Mouse (Mus musculus): Measurements from ENCODE around the gene Wfikkn1.

The Wfikkn1 gene

DNA sequence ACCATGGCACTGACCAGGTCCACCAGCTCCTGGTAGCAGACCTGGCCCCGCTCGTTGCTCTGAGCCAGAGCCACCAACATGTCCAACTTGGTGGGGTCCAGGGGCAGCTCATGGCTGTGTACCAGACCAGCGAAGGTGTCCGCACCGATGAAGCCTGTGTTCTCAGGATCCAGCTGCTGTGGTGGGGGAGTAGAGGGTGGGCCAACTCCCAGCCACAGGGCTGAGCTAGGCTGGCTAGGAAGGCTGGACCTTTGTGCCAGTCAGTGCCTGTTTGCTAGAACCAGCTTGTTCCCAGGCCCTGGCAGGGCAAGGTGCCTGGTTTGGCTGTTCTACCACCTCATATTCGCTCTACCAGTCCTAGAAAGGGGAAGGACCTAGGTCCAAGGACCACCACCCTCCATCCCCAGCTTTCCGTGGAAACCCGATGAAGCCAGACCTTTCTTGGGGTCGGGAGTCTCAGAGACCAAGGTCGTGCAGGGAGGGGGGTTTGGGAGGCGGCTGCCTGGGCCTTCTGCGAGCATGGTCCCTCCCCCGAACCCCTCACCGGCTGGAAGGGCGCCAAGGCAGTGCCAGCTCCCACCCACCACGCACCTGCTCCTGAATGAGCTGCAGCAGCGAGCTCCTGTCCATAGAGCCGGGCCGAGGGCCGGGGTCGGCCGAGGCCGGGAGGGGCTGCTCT lies 44.1 kb downstream of the Wfikkn1 start:
- no peak for DNase-seq

DNA sequence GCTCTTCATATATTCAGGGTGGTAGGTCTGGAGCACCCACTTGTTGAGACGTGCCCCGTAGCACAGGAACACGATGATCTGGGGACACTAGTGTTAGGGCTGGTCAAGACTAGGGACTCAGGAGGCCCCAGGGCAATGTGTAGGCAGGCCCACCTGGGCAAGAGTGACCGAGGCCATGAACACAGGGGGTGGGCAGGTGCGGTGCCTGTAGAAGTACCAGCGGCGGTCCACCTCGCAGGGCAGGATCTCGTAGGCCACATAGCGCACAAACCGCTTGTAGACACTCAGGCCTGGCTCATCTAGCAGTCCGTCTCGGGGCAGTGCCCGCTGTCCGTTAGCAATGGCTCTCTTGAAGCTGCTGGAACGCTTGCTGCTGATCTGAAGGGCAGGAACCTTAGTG lies 44.8 kb downstream of the Wfikkn1 start:
- no peak for DNase-seq

DNA sequence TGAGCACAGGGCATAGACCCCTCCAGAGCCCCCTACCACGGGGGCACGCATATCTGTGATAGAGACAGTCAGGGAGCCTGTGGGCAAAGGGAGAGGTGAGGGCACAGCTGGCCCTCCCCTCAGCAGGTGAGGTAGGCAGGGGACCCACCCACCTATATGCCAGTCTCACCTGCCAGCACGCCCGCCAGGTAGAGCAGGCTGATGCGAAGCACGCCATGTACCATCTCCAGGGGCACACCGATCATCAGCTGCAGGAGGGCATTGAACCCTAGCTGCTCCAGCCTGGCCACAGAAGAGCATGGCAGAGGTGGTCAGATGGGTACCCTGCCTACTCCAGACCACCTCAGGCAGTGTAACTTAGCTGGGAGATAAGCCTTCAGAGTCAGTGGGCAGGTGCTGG lies 45.4 kb downstream of the Wfikkn1 start:
- DNase-seq: no peak

DNA sequence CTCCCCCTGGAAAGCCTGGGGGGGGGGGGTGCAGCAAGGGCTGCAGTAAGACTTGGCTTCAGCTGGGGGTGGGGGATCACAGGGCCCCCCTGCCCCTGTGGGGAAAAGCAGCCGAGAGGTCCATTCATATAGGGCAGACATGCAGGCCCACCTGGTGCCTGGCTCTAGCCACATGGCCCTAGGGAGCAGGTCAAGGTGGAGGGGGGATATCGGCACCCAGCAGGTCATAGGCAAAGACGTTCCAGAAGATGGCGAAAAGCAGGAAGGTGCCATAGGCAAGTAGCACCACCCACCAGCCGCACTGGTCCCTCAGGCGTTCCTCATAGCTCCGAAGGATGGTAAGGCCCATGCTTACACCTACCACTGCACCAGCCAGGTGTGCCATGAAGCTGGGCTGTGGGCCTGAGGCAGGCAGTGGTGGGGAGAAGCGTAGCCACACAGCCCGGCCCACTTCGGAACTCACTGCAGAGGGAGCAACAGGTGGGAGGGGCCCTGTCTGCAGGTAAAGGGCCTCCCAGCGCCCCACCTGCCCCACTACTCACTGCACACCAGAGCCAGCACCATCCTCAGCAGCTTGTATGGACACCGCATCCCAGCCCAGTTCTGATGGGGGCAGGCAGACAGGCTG lies 45.9 kb downstream of the Wfikkn1 start:
- no peak for DNase-seq

DNA sequence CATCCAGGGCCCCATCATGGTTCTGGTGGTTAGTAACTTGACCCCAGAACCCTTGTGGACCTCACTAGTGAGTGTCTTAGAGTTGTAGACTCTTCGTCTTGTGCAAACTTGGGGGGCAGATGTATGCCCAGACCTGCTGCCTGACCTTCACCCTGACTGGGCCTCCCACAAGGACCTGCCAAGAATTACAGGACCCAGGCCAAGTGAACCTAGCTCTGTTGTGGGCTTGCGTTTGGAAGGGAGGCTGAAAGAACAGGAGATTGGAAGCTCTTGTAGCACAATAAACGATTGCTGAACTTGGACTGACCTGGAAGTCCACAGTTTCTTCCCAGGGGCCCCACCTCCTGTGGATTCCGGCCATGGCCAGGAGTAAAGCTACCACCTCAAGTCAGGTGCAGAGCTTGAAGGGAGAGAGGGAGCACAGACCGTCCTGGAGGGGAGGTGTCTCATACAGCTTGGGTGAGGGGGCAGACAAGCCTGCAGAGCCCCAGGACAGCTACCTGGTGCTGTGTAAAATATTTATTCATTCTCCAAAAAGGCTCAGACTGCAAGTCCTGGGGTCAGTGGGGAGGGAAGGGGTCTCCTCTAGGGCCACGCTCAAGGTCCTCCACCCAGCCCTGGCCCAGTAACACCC lies 46.6 kb downstream of the Wfikkn1 start:
- peak in 1 of 2 experiments; percentile 53 for DNase-seq

DNA sequence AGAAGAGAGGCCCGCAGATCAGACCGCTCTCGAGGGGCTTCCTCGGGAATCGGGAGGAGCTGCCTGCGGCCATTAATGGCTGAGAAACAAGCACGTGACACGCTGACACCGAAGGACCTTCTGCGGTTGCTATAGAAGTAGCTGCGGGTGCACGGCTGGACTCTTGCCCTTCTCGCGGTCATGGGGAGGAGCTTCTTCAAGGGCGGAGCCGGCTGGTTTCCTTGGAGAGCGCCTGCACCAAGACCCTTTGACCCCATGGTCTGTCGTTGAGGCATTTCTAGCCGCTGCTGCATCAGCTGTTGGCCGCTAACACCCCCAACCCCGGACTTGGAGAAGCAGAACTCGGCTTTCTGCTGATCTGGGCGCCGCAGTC lies 47.4 kb downstream of the Wfikkn1 start, which contains the start of gene Stub1:
Stub1 (minus strand) TSS at position 114 of the 373 bp plus-strand sequence.
- peak; percentile 94 to 95 for DNase-seq

DNA sequence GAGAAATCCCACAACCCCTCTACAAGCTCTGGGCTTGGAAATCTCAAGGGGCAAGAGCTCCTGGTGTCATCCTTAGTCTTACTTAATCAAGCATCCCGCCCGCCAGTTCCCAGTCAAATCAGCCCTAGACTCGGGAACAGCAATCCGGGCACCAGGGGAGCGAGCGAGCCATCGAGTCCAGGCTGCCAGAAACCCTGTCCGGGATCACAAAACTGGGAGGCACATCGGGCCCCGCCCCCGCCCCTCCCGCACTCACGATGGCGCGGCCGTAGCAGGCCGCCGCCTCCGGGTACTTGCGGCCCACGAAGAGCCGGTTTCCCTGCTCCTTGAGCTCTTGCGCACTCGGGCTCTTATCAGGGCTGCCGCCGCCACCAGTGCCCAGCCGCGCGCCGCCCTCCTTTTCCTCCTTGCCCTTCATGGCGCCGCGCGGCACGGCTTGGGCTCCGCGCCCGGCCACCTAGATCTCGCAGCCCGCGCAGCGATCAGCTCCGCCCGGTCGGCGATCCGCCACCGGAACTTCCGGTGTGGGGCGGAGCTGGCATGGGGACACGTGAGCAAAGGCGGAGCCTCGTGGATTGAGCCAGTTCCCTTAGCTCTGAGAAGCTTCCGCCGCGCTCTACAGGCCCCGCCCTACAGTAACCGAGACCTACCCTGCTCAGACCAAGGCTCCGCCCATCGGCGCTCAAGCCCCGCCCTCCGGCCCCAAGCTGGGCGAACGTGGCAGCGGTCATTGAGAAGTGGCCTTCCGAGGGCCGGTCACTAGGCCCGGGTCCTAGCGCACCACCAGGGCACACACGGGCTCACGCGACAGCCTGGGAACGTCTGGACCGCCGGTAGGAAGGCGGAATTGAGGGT lies 48.0 kb downstream of the Wfikkn1 start:
- DNase-seq: peak; percentile 99 to 100

DNA sequence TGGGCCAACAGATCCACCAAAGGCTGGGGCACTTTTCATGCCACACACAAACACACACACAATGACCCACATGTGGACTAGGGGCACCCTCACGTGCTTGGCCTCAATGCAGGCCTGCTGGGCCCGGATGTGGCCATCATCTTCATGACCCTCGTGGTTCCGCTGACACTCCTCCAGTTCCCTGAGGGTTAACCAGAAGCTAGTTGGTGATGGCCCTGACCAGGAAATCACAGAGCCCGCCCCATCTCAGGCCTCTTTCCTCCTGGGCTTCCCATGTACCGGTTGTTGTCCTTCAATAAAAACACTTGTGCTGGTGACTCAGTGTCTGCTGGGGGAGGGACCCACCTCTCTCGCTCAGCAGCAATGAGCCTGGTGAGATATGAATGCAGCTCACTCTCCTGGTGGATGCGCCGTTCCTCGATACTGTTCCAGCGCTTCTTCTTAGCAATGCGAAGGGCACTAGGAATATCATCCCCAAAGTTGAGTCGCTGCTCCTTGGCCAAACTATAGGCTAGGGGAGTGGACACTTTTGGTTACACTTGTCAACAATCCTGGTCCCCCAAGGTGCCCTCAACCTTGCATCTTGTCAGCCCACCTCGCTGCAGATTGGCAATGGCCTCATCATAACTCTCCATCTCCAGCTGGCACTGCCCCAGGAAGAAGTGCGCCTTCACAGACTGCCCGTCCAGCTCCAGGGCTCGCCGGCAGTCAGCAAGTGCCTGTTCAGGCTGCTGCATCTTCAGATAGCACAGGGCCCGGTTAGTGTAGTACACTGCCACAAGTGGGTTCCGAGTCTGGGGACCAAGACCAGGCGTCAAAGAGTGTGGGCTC lies 49.0 kb downstream of the Wfikkn1 start:
- DNase-seq: no peak

DNA sequence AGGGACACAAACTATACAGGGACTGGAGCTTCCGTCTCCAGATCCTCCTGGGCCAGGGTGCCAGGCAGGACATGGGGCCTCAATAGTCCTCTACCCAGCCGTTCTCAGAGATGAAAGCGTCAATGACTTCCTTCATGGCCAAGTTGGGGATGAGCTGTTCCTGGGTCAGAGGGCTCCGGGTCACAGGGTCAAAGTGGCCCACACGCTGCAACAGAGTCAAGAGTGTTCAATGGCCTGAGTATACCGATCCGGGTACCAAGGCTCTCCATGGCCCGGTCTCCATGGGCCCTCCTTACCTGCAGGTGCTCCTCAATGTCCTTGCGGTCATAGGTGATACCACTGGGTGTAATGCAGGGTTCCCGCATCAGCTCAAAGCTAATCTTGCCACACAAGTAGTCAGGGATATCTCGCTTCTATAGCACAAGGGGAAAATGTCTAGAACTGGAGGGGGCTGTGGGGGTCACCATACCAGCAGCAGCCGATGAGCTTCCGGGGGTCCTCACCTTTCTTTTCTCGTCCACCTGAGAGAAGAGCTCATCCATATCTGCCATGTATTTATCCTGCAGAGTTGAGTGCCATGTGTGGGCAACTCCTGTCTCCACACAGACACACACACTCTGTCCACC lies 49.7 kb downstream of the Wfikkn1 start:
- no peak for DNase-seq

DNA sequence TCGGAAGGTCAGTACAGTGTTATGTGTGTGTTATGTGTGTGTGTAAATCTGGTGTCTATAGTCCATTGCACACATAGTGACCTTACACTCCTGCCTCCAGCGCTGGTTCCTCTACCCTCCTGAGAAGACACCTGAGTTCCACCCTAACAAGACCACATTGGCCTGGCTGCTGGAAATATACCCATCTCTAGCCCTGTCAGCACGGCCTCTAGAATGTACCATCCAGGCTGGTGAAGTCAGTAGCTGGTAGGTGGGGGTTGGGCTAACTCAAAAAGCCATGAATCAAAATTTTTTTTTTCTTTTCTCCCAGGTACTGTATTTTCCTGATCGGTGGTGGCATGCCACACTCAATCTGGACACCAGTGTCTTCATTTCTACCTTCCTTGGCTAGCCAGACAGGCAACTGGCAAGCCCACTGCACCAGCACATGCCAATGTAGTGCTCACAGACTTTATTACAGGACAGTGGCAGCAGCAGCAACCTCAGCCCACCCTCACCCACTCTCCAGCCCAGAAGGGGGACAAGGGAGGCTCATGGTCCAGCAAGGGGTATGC lies 50.4 kb downstream of the Wfikkn1 start:
- no peak for DNase-seq

DNA sequence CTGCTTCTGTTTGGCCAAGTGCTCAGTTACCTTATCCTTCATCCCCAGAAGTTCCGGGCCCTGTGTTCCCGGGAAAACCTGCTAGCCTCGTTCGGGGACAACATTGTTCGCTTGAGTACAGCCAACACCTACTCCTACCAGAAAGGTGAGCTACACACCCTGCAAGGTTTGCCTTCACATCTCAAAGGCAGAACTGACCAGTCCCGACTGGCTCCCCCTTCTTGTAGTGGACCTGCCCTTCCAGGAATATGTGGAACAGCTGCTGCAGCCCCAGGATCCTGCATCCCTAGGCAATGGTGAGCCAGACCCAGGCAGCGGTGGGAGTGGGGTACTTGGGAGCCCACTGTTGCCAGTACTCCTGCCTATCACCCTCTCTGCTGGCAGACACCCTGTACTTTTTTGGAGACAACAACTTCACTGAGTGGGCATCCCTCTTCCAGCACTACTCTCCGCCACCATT lies 51.1 kb downstream of the Wfikkn1 start:
- DNase-seq: no peak

DNA sequence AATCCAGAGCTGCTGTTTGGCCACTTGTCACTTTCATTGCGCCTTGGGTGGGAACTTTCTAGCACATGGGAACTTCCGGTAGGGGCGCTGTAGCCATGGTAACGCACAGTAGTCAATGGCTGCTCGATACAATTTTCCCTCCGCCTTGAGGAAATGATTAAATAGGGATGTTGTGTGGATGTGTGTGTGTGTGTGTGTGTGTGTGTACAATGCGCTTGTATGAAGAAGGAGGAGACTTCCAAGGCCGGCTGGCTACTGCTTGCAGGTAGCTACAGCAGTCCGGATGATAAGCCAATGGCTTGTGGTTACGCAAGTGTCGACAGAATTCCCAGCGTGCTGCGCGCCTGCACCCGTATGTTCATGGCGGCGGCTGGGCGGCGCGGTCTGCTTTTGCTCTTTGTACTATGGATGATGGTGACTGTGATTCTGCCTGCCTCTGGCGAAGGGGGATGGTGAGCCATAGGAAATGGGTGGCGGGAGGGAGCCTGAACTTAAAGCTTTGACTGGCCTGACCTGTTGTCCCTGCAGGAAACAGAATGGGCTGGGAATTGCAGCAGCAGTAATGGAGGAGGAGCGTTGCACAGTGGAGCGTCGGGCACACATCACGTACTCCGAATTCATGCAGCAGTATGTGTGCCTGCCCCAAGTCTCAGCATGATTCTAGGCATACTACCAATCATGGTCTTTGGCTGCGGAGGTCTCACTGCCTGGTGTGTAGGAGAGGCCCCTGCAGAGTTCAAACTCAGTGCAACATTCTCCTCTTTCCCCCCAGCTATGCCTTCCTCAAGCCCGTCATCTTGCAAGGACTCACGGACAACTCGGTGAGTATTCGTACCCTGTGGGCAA lies 51.7 kb downstream of the Wfikkn1 start, which contains the start of gene Jmjd8:
Jmjd8 (plus strand) TSS at position 156 of the 846 bp plus-strand sequence.
- peak; percentile 73 to 75 for DNase-seq

DNA sequence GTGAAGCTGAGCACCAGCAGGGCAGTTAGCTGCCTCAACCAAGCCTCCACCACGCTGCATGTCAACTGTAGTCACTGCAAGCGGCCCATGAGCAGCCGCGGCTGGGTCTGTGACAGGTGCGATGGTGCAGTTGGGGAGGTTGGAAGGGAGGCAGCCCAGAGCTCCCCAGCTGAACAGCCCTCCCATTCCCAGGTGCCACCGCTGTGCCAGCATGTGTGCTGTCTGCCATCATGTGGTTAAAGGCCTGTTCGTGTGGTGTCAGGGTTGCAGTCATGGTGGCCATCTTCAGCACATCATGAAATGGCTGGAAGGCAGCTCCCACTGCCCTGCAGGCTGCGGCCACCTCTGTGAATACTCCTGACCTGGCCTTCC lies 52.4 kb downstream of the Wfikkn1 start:
- no peak for DNase-seq
